Mouse (Mus musculus) heart, embryonic 16.5 days (tissue): Measurements from ENCODE around the gene Btnl6. TPM values are rescaled to one million over a fixed set of nuclear protein-coding genes. Genes with fewer than 3 reads are reported as not detected.
"Not testable (repeated sequence)": the region's sequence is repeated elsewhere in the genome, so short reads cannot be mapped to it uniquely, and the experiment has no call there.

Experiments
- ATAC-seq: fragments of 200-750 bp; cut with Nextera tagmentation; replicated peaks from 2 replicates; pipeline ENCODE4 v1.8.0; 2017; ENCODE audit warnings: moderate number of reproducible peaks; ENCODE audit not compliant: insufficient read depth, low FRiP score; ENCODE audit errors: extremely low read depth
- H3K27ac ChIP-seq: fragments of 300-500 bp; sonication (generic); 2 replicates; pipeline ENCODE4 v1.5.1; 2014; ENCODE audit warnings: mild to moderate bottlenecking, low read length, control low read depth, moderate library complexity
- H3K27me3 ChIP-seq: fragments of 300-500 bp; sonication (generic); 2 replicates; pipeline ENCODE4 v1.6.1; 2014; ENCODE audit warnings: low read length, mixed read lengths; ENCODE audit not compliant: control insufficient read depth, insufficient read depth
- H3K36me3 ChIP-seq: fragments of 300-500 bp; sonication (generic); 2 replicates; pipeline ENCODE4 v1.6.1; 2014; ENCODE audit not compliant: control insufficient read depth, insufficient read depth
- H3K4me1 ChIP-seq: fragments of 300-500 bp; sonication (generic); 2 replicates; pipeline ENCODE4 v1.6.1; 2014; ENCODE audit warnings: low read length, mixed read lengths; ENCODE audit not compliant: control insufficient read depth, insufficient read depth
- H3K4me2 ChIP-seq: fragments of 300-500 bp; sonication (generic); 2 replicates; pipeline ENCODE4 v1.6.1; 2014; ENCODE audit warnings: low read depth, mild to moderate bottlenecking, control low read depth, low read length
- H3K4me3 ChIP-seq: fragments of 300-500 bp; sonication (generic); 2 replicates; pipeline ENCODE4 v1.5.1; 2014; ENCODE audit warnings: mild to moderate bottlenecking, control low read depth, low read length
- H3K9ac ChIP-seq: fragments of 300-500 bp; sonication (generic); 2 replicates; pipeline ENCODE4 v1.6.1; 2014; ENCODE audit warnings: low read length, control low read depth
- H3K9me3 ChIP-seq: fragments of 300-500 bp; sonication (generic); replicated peaks from 2 replicates; pipeline ENCODE4 v1.6.1; 2016; ENCODE audit warnings: low read length; ENCODE audit not compliant: control insufficient read depth
- WGBS: fragments of 180-500 bp; shearing (Covaris S2); extraction: QIAGEN DNeasy Blood & Tissue Kit; methylation state at CpG from one replicate; pipeline ENCODE4 v1.1.7; 2014; 5-methylcytosine and 5-hydroxymethylcytosine counted together
- polyA plus RNA-seq: library from polyadenylated mRNA; unstranded; fragments of >200 nt; fragmentation: Nextera tagmentation; extraction: Ambion mirVana; gene quantifications from 2 replicates; pipeline ENCODE4 v1.2.1, GENCODE M21; 2015

Btnl6 gene
- polyA plus RNA-seq, 1 experiment from 2014 or later, result 0.26 TPM

DNA sequence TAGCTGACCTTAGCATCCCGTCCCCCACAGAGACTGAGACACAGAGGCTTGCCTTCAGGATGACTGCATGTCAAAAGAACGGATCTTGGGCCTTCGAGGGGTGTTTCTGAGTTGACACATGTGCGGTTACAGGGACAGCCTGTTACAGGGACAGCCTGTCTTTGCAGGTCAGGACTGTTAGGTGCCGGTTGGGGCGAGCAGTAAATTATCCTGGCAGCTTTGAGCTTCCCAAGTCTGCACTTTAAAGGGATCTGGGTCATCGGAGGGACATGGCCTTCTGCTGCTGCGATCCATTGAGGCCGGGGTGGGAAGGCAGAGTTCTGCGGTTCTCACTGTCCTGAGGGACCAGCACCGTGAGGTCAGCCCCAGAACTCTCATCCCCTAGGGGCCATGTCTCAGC, 40.3 kb upstream of the Btnl6 start:
- WGBS, result 69% methylated on average over 11 of the region's 11 CpGs

DNA sequence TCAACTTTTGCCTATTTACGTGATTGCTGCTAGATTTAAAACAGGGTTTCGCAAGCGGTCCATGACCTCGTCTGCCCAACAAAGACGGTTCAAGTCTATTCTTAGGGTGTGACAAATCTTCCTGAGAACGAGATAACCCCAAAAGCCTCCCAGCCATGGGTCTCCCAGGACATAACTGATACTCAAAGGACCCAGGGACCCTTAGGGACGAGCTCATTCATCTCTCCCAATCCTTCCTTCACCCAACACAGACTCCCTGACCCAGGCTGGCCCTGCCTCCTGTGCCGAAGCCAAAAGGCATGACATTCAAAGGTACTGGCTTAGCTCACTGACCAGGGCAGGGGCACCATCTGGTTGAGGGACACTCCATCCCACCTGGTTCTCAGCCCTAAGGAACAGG, 39.3 kb upstream of the Btnl6 start:
- Histone ChIP-seq H3K4me3 (no peak overlapping the region), H3K27ac (no peak overlapping the region), H3K36me3 (no peaks in the 10 kb centered on the region), H3K27me3 (no peaks in the 10 kb centered on the region), H3K9me3 (0 out of 2 replicates have a peak, but pooled peaks cover 2% of the 10 kb centered on the region), H3K4me2 (no peak overlapping the region), H3K9ac (no peak overlapping the region), H3K4me1 (no peaks in the 10 kb centered on the region)
- 64% methylated on average over 8 of the region's 8 CpGs for whole genome bisulfite sequencing
- ATAC-seq, result no peak

More for the DNA sequence above, 40.3 kb upstream of the Btnl6 start:
- Histone ChIP-seq H3K36me3 (no peaks in the 10 kb centered on the region), H3K4me1 (no peaks in the 10 kb centered on the region), H3K4me2 (no peak overlapping the region), H3K4me3 (no peak overlapping the region), H3K9me3 (0 out of 2 replicates have a peak, but pooled peaks cover 2% of the 10 kb centered on the region), H3K9ac (no peak overlapping the region), H3K27ac (no peak overlapping the region), H3K27me3 (no peaks in the 10 kb centered on the region)
- no peak for ATAC-seq

DNA sequence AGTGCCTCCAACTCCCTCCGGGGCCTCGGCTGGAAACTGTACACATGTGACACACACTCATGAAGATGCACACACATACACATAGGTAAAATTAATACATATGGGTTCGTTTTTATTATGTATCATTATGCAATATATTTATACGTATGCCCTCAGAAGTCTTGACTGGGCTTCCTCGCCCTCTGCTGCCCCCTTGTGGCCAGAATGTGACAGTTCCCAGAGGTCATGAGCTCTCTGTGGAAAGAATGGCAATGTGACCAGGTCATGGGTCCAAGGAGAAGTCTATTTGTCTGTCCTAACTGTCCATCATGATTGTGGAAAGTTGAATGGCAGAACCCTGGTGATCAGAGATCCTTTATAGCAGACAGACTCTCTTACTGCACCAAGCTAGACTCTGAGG, 38.3 kb upstream of the Btnl6 start:
- no peak overlapping the region for H3K4me2 ChIP-seq
- no peaks in the 10 kb centered on the region for H3K27me3 ChIP-seq
- no peak overlapping the region for H3K27ac ChIP-seq
- WGBS, result 20% methylated on average over 5 of the region's 5 CpGs
- no peaks in the 10 kb centered on the region for H3K4me1 ChIP-seq
- H3K9me3 ChIP-seq, result 0 out of 2 replicates have a peak, but pooled peaks cover 1% of the 10 kb centered on the region
- ATAC-seq, result 0 out of 2 replicates have a peak, but pooled peaks have one; percentile 18
- H3K36me3 ChIP-seq, result no peaks in the 10 kb centered on the region
- H3K9ac ChIP-seq, result no peak overlapping the region
- no peak overlapping the region for H3K4me3 ChIP-seq

DNA sequence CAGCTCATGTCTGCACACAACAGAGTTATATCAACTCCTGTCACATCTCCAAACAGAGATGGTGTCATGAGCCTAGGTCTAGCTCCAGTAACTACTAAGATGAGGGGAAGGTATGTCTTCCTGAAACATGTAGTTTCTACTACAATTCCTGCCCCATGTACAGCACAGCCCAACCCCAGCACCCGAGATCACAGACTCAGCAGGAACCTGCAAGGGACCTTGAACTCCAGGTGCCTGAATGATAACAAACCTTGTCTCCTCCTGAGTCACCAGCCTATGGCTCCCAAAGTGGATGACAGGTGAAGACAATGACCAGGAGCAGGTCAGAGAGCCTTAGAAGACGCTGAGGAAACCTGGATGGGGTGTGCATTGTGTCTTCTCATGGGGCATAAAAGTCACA, 32.7 kb upstream of the Btnl6 start:
- no peak overlapping the region for H3K4me3 ChIP-seq
- no peak for ATAC-seq
- 53% methylated on average over 2 of the region's 2 CpGs for WGBS

DNA sequence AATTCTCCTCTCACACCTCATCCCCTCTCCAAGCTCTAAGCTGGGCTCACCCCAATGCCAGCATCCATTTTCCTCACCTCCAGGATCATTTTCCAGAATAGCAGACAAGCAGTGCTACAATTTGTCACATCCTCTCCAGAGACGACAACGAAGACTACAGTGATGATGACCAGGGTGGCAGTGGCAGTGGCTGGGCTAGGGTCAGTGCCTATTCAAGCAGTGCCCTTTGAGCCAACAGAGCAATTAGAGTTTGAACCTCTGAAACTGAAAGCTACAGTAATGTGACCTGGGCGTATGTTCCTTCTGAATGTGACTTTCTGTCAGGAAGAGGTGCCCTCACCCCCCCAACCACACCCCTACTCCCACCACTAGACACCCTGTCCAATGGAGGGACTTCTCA, 32.0 kb upstream of the Btnl6 start:
- Histone ChIP-seq H3K27me3 (no peaks in the 10 kb centered on the region), H3K36me3 (no peaks in the 10 kb centered on the region), H3K4me1 (no peaks in the 10 kb centered on the region), H3K4me3 (no peak overlapping the region), H3K27ac (no peak overlapping the region), H3K9me3 (no peaks in the 10 kb centered on the region), H3K9ac (no peak overlapping the region), H3K4me2 (no peak overlapping the region)
- no peak for ATAC-seq
- 79% methylated on average over 3 of the region's 3 CpGs for WGBS

More for the DNA sequence above, 32.7 kb upstream of the Btnl6 start:
- Histone ChIP-seq H3K27ac (no peak overlapping the region), H3K9me3 (no peaks in the 10 kb centered on the region), H3K27me3 (no peaks in the 10 kb centered on the region), H3K4me2 (no peak overlapping the region), H3K9ac (no peak overlapping the region), H3K4me1 (no peaks in the 10 kb centered on the region), H3K36me3 (no peaks in the 10 kb centered on the region)

DNA sequence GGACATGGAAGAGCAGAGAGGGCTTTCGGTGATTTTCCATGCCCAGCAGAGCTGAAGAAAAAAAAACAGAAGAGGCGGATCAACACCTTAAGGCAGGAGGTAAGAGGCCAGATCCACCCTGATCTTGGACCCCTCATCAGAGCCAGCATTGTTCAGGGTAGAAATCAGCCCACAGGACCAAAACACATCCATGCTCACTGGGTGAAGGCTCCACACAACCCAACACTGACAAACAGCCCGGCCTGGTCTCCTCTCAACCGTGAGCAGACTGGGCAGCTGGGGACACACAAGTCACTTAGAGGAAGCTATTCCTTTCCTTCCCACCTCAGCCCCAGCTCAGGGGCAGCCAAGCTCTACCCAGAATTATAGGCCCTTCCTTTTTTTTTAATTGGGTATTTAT, 30.4 kb upstream of the Btnl6 start:
- no peaks in the 10 kb centered on the region for H3K36me3 ChIP-seq
- ATAC-seq, result no peak
- WGBS, result 81% methylated on average over 4 of the region's 4 CpGs
- no peak overlapping the region for H3K27ac ChIP-seq
- no peak overlapping the region for H3K4me3 ChIP-seq
- H3K9ac ChIP-seq, result no peak overlapping the region
- no peaks in the 10 kb centered on the region for H3K4me1 ChIP-seq
- no peak overlapping the region for H3K4me2 ChIP-seq
- no peaks in the 10 kb centered on the region for H3K9me3 ChIP-seq
- H3K27me3 ChIP-seq, result no peaks in the 10 kb centered on the region

DNA sequence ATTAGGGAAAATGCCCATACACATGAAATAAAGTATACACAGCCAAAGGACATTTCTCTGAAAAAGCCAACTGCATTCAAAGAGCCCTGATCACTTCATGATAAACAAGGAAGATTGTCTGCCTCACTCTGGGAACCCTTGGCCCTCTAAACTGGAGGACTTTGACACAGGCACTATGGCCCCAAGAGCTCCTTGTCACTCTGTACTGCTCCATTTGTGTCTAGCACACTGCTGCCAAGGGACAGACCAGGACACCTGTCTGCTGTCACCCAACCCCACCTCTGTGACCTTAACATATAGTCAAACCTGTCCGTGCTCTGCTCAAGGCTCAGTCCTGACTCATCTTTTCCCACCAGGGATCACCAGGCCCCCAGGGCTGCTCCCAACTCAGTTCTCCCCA, 29.6 kb upstream of the Btnl6 start:
- H3K4me2 ChIP-seq, result no peak overlapping the region
- no peaks in the 10 kb centered on the region for H3K4me1 ChIP-seq
- H3K27ac ChIP-seq, result no peak overlapping the region
- no peaks in the 10 kb centered on the region for H3K36me3 ChIP-seq
- no peaks in the 10 kb centered on the region for H3K27me3 ChIP-seq
- ATAC-seq, result no peak
- H3K9me3 ChIP-seq, result no peaks in the 10 kb centered on the region
- H3K4me3 ChIP-seq, result no peak overlapping the region
- 75% methylated on average over 1 of the region's 1 CpGs for WGBS
- no peak overlapping the region for H3K9ac ChIP-seq

DNA sequence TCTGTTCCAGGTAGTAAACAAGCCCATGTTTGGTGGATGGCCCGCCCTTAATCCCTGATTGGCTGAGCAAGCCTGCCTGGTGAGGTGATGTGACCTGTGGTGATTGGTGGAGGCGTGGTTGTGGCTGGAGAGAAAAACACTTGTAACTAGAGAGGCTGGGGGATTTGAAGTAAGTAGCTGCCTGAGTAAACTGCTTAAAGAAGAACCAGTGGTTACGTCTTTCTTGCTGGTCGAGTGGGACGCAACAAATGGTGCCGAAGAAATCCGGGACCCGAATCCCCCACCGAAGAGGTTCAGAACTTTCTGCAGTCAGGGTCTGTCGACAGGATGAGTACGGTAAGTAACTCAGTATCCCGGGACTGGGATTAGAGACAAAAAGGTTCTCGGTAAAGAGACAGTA, 26.4 kb upstream of the Btnl6 start:
- not testable (repeated sequence) for H3K4me3 ChIP-seq, H3K27ac ChIP-seq, H3K9me3 ChIP-seq, H3K4me2 ChIP-seq, H3K9ac ChIP-seq, H3K27me3 ChIP-seq, ATAC-seq, H3K36me3 ChIP-seq, H3K4me1 ChIP-seq
- 92% methylated on average over 12 of the region's 13 CpGs for WGBS

DNA sequence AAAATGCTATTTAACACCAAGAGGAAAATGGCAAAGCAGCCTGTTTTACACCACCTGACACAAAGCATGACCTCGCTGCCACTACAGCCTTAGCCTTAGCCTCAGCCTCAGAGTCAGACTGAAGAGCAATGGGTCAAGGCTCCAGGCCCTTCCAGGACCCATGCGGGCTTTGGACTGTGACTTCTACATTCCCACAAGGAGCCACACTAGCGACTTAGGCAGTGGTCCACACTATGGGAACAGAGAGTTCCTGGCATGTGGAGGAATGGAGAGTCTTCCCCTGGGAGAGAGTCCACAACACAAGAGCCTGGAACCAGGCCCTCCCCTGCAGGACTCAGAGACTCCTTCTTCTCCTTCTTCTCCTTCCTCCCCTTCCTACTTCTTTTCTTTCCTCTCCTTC, 15.5 kb upstream of the Btnl6 start:
- 73% methylated on average over 3 of the region's 3 CpGs for WGBS
- Histone ChIP-seq H3K4me1 (no peaks in the 10 kb centered on the region), H3K9ac (no peak overlapping the region)

DNA sequence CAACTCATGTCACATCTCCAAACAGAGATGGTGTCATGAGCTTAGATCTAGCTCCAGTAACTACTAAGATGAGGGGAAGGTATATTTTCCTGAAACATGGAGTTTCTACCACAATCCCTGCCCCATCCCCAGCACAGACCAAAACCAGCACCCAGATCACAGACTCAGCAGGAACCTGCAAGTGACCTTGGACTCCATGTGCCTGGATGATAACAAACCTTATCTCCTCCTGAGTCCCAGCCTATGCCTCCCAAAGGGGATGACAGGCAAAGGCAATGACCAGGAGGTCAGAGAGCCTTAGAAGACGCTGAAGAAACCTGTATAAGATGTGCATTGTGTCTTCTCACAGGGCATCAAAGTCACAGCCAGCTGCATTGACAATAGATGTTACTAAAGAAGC, 1.8 kb upstream of the Btnl6 start:
- H3K36me3 ChIP-seq, result no peaks in the 10 kb centered on the region
- WGBS, result 35% methylated on average over 1 of the region's 1 CpGs
- ATAC-seq, result no peak

More for the DNA sequence above, 15.5 kb upstream of the Btnl6 start:
- Histone ChIP-seq H3K36me3 (no peaks in the 10 kb centered on the region), H3K27me3 (no peaks in the 10 kb centered on the region), H3K27ac (no peak overlapping the region), H3K4me3 (no peak overlapping the region), H3K9me3 (no peaks in the 10 kb centered on the region), H3K4me2 (no peak overlapping the region)
- no peak for ATAC-seq

More for the DNA sequence above, 1.8 kb upstream of the Btnl6 start:
- no peaks in the 10 kb centered on the region for H3K27me3 ChIP-seq
- H3K4me1 ChIP-seq, result no peaks in the 10 kb centered on the region
- no peaks in the 10 kb centered on the region for H3K9me3 ChIP-seq
- no peak overlapping the region for H3K4me2 ChIP-seq
- no peak overlapping the region for H3K9ac ChIP-seq
- no peak overlapping the region for H3K27ac ChIP-seq
- no peak overlapping the region for H3K4me3 ChIP-seq
